Mouse (Mus musculus) erythroblast, embryonic 14.5 days (primary cell): ENCODE data around the gene Caskin2.

Experiments used
- GATA1 ChIP-seq: IDR thresholded peaks from 2 replicates; pipeline ENCODE4 v1.6.1; 2012; ENCODE audit warnings: low read length, inconsistent platforms, mixed read lengths
- TAL1 ChIP-seq: IDR thresholded peaks from 3 replicates; pipeline ENCODE4 v1.6.1; 2012; ENCODE audit warnings: low read length, inconsistent platforms, mixed read lengths

DNA sequence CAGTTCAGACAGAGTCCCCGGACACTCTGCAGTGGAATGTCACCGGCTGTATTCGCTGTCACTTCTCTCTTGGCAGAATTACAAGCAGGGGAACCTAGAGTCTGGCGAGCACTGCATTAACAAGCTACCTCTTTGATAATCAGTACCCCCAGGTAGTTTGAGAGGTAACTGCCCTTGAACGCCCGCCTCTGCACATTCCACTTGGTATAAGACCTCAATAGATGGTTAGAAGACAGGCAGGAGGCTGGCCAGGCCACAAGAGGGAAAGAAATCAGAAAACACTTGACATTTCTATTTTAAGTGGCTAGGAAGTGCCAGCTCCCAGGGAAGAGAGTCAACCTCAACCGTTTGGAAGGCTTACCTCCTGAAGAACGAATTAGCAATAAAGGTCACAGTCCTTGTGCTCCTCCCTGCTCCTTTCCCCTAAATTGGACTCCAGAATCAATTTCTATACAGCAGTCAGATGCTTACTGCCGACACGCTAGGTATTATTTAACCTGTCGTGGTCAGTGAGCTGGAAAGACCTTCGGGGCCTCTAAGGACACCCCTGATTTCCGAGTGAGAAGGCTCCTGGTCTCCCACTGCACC, 47.0 kb downstream of the Caskin2 start:
- TF ChIP-seq GATA1 (no peak), TAL1 (no peak)
